Mouse (Mus musculus) forebrain, embryonic 16.5 days (tissue): ENCODE results near the gene Nrp1. TPM values are rescaled to one million over a fixed set of nuclear protein-coding genes. Genes with fewer than 3 reads are reported as not detected.

Experiments
- ATAC-seq: fragments of 200-750 bp; cut with Nextera tagmentation; 2 replicates; pipeline ENCODE4 v1.8.0; 2017; ENCODE audit warnings: mild to moderate bottlenecking, moderate library complexity
- H3K27ac ChIP-seq: fragments of 300-500 bp; sonication (generic); 2 replicates; pipeline ENCODE4 v1.5.1; 2014; ENCODE audit warnings: low read length, control low read depth
- H3K27me3 ChIP-seq: fragments of 300-500 bp; sonication (generic); replicated peaks from 2 replicates; pipeline ENCODE4 v1.6.1; 2014; ENCODE audit warnings: low read length; ENCODE audit not compliant: control insufficient read depth, insufficient read depth
- H3K36me3 ChIP-seq: fragments of 300-500 bp; sonication (generic); 2 replicates; pipeline ENCODE4 v1.6.1; 2014; ENCODE audit not compliant: control insufficient read depth, insufficient read depth
- H3K4me1 ChIP-seq: fragments of 300-500 bp; sonication (generic); replicated peaks from 2 replicates; pipeline ENCODE4 v1.6.1; 2014; ENCODE audit warnings: low read length; ENCODE audit not compliant: control insufficient read depth, insufficient read depth
- H3K4me2 ChIP-seq: fragments of 300-500 bp; sonication (generic); 2 replicates; pipeline ENCODE4 v1.6.1; 2014; ENCODE audit warnings: mild to moderate bottlenecking, low read length, control low read depth
- H3K4me3 ChIP-seq: fragments of 300-500 bp; sonication (generic); replicated peaks from 2 replicates; pipeline ENCODE4 v1.5.1; 2014; ENCODE audit warnings: mild to moderate bottlenecking, low read length, control low read depth
- H3K9ac ChIP-seq: fragments of 300-500 bp; sonication (generic); replicated peaks from 2 replicates; pipeline ENCODE4 v1.6.1; 2014; ENCODE audit warnings: low read depth, low read length, control low read depth
- H3K9me3 ChIP-seq: fragments of 300-500 bp; sonication (generic); 2 replicates; pipeline ENCODE4 v1.6.1; 2016; ENCODE audit warnings: low read length; ENCODE audit not compliant: control insufficient read depth
- WGBS: fragments of 180-500 bp; shearing (Covaris S2); extraction: QIAGEN DNeasy Blood & Tissue Kit; methylation state at CpG from one replicate; pipeline ENCODE4 v1.1.7; 2014; 5-methylcytosine and 5-hydroxymethylcytosine counted together
- polyA plus RNA-seq: library from polyadenylated mRNA; unstranded; fragments of >200 nt; fragmentation: Nextera tagmentation; extraction: Ambion mirVana; gene quantifications from 2 replicates; pipeline ENCODE4 v1.2.1, GENCODE M21; 2015

Nrp1 gene
- polyA plus RNA-seq, 1 experiment from 2014 or later: 143 TPM

DNA sequence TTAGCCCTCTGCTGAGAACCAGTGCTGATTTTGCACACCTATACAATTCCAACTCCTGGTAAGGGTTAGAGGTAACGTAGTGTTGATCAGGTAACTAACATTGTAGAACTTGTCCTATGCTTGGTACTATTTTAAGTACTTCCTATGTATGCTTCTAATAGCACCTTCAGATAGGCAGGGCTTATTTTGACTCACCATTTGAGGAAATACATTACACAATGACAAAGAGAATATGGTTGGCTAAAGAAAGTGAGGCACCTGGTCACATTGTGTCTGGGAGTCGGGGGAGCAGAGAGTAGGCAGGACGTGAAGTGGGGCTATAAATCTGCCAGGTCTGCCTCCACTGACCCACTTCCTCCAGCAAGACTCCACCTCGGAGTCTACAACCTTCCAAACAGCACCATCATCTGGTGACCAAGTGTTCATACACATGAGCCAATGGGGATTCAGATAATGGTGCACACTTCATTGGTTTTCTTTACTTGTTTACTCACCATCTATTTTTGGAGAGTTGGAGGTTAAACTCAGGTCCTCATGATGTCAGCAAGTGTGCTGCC is 159.2 kb downstream of the Nrp1 start:
- H3K9ac ChIP-seq: no peak overlapping the region
- no peak overlapping the region for H3K4me3 ChIP-seq
- H3K4me1 ChIP-seq: no peaks in the 10 kb centered on the region
- H3K27me3 ChIP-seq: no peaks in the 10 kb centered on the region
- H3K27ac ChIP-seq: no peak overlapping the region
- ATAC-seq: no peak
- 81% methylated on average over 4 of the region's 4 CpGs for WGBS
- no peaks in the 10 kb centered on the region for H3K9me3 ChIP-seq
- H3K4me2 ChIP-seq: no peak overlapping the region
- no peaks in the 10 kb centered on the region for H3K36me3 ChIP-seq

GRCm38 (mm10) chr8:128519366-128519765 is 161.0 kb downstream of the Nrp1 start:
- Histone ChIP-seq H3K4me2 (no peak overlapping the region), H3K4me3 (no peak overlapping the region), H3K4me1 (no peaks in the 10 kb centered on the region), H3K36me3 (no peaks in the 10 kb centered on the region), H3K27ac (no peak overlapping the region), H3K9me3 (no peaks in the 10 kb centered on the region), H3K27me3 (no peaks in the 10 kb centered on the region), H3K9ac (no peak overlapping the region)
- 84% methylated on average over 1 of the region's 1 CpGs for WGBS
- no peak for ATAC-seq

DNA sequence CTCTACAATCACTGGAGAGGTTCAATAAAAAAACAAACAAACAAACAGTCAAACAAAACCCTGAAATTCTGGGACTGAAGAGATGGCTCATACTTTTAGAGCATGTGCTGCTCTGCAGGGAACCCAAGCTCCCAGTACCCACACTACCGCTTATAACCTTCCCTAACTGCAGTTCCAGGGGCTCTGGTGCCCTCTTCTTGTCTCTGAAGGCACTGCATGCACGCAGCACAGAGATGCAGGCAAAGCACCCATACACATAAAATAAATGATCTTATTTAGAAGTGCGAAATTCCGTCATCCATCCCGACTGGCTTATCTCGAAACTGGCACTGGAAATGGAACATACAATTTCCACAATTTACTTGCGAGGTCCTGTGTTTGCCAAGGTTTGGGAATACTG is 165.4 kb downstream of the Nrp1 start:
- ATAC-seq: no peak
- H3K4me1 ChIP-seq: peaks cover 3% of the 10 kb centered on the region
- H3K27me3 ChIP-seq: no peaks in the 10 kb centered on the region
- no peaks in the 10 kb centered on the region for H3K36me3 ChIP-seq
- H3K4me3 ChIP-seq: no peak overlapping the region
- H3K9ac ChIP-seq: no peak overlapping the region
- H3K9me3 ChIP-seq: no peaks in the 10 kb centered on the region
- no peak overlapping the region for H3K27ac ChIP-seq
- WGBS: 73% methylated on average over 7 of the region's 7 CpGs
- no peak overlapping the region for H3K4me2 ChIP-seq

DNA sequence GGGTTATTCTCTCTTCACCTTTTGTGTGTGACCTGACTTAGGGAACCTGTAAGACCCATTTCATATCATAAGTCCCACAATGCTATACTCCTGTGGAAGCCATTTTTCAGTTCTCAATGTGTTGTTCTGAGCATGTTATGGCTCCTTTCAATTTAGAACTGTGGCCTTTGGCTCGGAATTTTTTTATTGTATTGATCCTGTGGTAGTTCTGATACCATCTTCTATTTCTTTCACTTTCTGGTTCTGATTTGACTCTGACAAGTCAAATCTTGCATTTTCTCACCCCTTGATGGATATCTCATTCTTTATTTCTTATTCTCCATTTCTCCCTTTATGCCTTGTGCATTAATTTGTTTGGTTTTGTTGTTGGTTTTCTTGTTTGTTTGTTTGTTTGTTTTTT is 167.5 kb downstream of the Nrp1 start:
- WGBS: 76% methylated on average over 1 of the region's 1 CpGs
- no peak overlapping the region for H3K27ac ChIP-seq
- no peak for ATAC-seq

DNA sequence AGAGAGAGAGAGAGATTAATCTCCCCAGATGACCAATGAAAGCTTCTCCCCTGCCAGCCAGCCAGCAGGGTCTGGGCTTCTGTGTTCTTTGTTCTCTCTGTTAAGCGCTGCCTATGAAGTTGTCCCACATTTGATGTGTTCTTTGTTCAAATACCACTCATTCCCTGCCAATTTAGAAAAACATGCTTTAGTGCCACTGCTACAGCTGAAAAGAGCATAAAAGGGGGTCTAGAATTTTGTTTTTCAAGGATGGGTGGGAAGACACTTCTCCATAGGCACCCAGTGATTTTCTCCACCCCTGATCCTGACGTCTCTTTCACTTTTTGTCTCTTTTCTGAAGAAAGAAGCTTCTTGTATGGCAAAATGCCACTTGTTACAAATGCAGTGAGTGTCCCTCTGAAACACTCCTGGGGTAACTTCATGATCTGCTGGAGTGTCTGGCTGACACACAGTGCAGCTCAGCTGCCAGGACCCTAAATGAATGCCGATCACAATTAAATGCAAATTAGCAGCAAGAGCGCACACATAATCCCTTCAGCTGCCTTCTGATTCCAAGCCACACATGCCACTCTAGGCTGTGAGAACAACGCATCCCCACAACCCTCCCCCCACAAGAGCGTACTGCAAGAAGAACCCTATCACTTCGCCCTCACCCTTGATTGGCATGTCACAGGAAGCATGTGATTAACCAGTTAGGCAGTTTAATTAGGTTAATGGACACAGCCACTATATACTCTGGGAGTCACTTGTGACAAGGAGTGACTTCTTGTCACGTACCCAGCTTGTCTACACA is 170.4 kb downstream of the Nrp1 start:
- ATAC-seq: peak; percentile 97
- no peak overlapping the region for H3K9ac ChIP-seq
- H3K4me2 ChIP-seq: peak overlapping the region; percentile 25
- H3K4me3 ChIP-seq: no peak overlapping the region
- peaks cover 10% of the 10 kb centered on the region for H3K4me1 ChIP-seq
- no peaks in the 10 kb centered on the region for H3K9me3 ChIP-seq
- H3K27me3 ChIP-seq: no peaks in the 10 kb centered on the region
- 2% methylated on average over 8 of the region's 8 CpGs for WGBS
- no peaks in the 10 kb centered on the region for H3K36me3 ChIP-seq
- H3K27ac ChIP-seq: peak overlapping the region; percentile 75

More for the DNA sequence above, 167.5 kb downstream of the Nrp1 start:
- H3K4me3 ChIP-seq: no peak overlapping the region
- H3K27me3 ChIP-seq: no peaks in the 10 kb centered on the region
- no peaks in the 10 kb centered on the region for H3K36me3 ChIP-seq
- H3K4me2 ChIP-seq: no peak overlapping the region
- H3K9ac ChIP-seq: no peak overlapping the region
- peaks cover 10% of the 10 kb centered on the region for H3K4me1 ChIP-seq
- no peaks in the 10 kb centered on the region for H3K9me3 ChIP-seq

DNA sequence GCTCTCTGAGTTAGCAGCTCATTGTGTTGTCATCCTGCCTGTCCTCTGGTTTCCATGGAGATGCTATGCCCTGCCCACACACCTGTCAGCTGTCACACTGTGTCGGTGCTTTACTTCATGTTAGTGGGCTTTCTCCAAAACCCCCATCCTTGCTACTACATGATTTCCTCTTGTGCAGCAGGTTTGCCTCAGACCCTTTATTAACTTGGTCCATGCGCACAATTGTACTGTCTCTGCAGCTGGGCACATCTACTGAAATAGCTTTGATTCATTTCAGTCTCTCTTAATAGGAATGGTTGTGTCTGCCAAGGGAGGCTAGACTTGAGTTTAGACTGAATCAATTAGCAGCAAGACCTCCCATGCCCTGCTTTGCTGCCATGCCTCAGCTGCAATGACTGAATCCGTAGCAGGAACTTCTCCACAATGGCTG is 176.1 kb downstream of the Nrp1 start:
- no peak overlapping the region for H3K9ac ChIP-seq
- no peak overlapping the region for H3K4me3 ChIP-seq
- peak; percentile 89 for ATAC-seq
- H3K4me1 ChIP-seq: peaks cover 12% of the 10 kb centered on the region
- H3K36me3 ChIP-seq: no peaks in the 10 kb centered on the region
- 11% methylated on average over 3 of the region's 3 CpGs for WGBS
- H3K27me3 ChIP-seq: no peaks in the 10 kb centered on the region
- H3K4me2 ChIP-seq: no peak overlapping the region
- no peaks in the 10 kb centered on the region for H3K9me3 ChIP-seq
- no peak overlapping the region for H3K27ac ChIP-seq

DNA sequence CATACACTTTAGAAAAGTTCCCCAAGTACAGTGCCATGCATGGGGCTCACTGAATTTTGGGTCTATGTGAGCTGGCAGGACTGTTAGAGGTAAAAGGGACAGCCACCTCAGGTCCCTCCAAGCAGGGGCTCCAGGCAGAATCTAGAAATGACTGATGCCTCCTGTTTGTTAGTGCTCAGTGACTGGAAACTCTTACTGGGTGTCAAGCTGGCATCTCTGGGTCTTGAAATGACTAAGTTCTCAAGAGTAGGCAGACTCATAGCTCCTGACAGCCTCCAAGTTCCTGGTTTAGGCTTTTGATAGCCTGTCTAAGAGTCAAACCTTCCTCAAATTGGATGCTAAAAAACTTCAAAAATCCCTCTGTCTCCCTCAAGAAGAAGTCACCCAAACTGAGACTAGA is 177.3 kb downstream of the Nrp1 start:
- peaks cover 11% of the 10 kb centered on the region for H3K4me1 ChIP-seq
- no peak overlapping the region for H3K4me3 ChIP-seq
- no peaks in the 10 kb centered on the region for H3K36me3 ChIP-seq
- no peak overlapping the region for H3K27ac ChIP-seq
- H3K27me3 ChIP-seq: no peaks in the 10 kb centered on the region
- no peaks in the 10 kb centered on the region for H3K9me3 ChIP-seq
- no peak overlapping the region for H3K9ac ChIP-seq
- no peak for ATAC-seq
- H3K4me2 ChIP-seq: no peak overlapping the region

GRCm38 (mm10) chr8:128538378-128538777 is 180.0 kb downstream of the Nrp1 start:
- 7% methylated on average over 1 of the region's 1 CpGs for WGBS
- no peaks in the 10 kb centered on the region for H3K36me3 ChIP-seq
- no peak overlapping the region for H3K27ac ChIP-seq
- peaks cover 11% of the 10 kb centered on the region for H3K4me1 ChIP-seq
- H3K27me3 ChIP-seq: no peaks in the 10 kb centered on the region
- no peaks in the 10 kb centered on the region for H3K9me3 ChIP-seq
- H3K9ac ChIP-seq: no peak overlapping the region
- ATAC-seq: no peak
- H3K4me3 ChIP-seq: no peak overlapping the region
- H3K4me2 ChIP-seq: no peak overlapping the region

- no peaks in the 10 kb centered on the region for H3K9me3 ChIP-seq
- H3K36me3 ChIP-seq: no peaks in the 10 kb centered on the region
- H3K27me3 ChIP-seq: no peaks in the 10 kb centered on the region
- H3K27ac ChIP-seq: no peak overlapping the region
- no peaks in the 10 kb centered on the region for H3K4me1 ChIP-seq
- no peak for ATAC-seq
- no peak overlapping the region for H3K9ac ChIP-seq
- H3K4me3 ChIP-seq: no peak overlapping the region
- H3K4me2 ChIP-seq: no peak overlapping the region
- WGBS: 77% methylated on average over 1 of the region's 1 CpGs
Observed at GRCm38 (mm10) chr8:128541355-128542090, 183.1 kb downstream of the Nrp1 start.
